Mouse (Mus musculus): ENCODE measurements around the gene Traf3ip1.

DNA sequence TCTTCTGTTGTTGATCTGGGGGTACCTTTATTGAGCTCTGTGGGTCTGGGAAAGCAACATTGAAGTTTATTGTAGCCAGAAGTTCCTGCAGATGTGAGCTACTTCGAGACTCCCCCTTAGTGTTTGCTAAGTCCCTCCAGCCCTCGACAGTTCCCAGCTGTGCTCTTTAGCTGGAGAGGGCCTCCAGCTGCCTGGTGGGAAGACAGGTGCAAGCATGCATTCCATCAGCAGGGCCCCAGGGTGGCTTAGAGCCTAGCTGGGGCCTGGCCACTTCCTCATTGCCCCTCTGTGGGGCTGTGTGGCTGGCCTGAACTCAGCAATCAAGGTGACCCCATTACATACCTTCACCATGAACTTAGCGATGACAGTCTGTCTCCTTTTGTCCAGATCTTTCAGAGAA, 10.2 kb downstream of the Traf3ip1 start:
- TF ChIP-seq TCF12 (IDR thresholded peaks at IDR 0.05; ENCODE audit: low read depth, low read length) = no peak
- no peak for TF ChIP-seq CTCF (IDR thresholded peaks at IDR 0.05 in 2 of 3, conservative IDR thresholded peaks at IDR 0.05 in 1 of 3; ENCODE audit: control insufficient read depth in 1 of 3, insufficient read depth in 1 of 3, low read depth in 2 of 3, low read length in 3 of 3, poor library complexity in 1 of 3, severe bottlenecking in 1 of 3)
- TF ChIP-seq POLR2A (IDR thresholded peaks at IDR 0.05; ENCODE audit: control insufficient read depth in 1 of 2, insufficient read depth in 1 of 2, low read depth in 1 of 2, low read length in 2 of 2, poor library complexity in 1 of 2) = no peak
- no peak for TF ChIP-seq ZC3H11A (IDR thresholded peaks at IDR 0.05; ENCODE audit: low read depth, low read length)
- TF ChIP-seq GATA1 (IDR thresholded peaks at IDR 0.05; ENCODE audit: low read depth, low read length) = no peak
- TF ChIP-seq MAX (IDR thresholded peaks at IDR 0.05; ENCODE audit: low read length) = no peak
- no peak for TF ChIP-seq USF1 (IDR thresholded peaks at IDR 0.05; ENCODE audit: low read depth, low read length)
- TF ChIP-seq MAZ (IDR thresholded peaks at IDR 0.05; ENCODE audit: low read depth, low read length) = no peak
- TF ChIP-seq ZKSCAN1 (IDR thresholded peaks at IDR 0.05; ENCODE audit: low read depth, low read length) = no peak

Measured in MEL (cell line).